Mouse (Mus musculus) splenic B cell, adult 2 months (primary cell): ENCODE results near the gene Cd33.
A peak's percentile ranks its signal among the peaks of the same experiment; 100 is the strongest.

Source experiments
- DNase-seq: peaks from one replicate; pipeline ENCODE4 v3.0.0-alpha.2; 2011; ENCODE audit warnings: low read depth, low spot score
- H3K27me3 ChIP-seq: 2 replicates; pipeline ENCODE4 v1.6.1; 2012; ENCODE audit warnings: mild to moderate bottlenecking, low read length, moderate library complexity, mixed read lengths; ENCODE audit not compliant: control insufficient read depth, poor library complexity, insufficient read depth, severe bottlenecking
- H3K36me3 ChIP-seq: 2 replicates; pipeline ENCODE4 v1.6.1; 2012; ENCODE audit warnings: mild to moderate bottlenecking, low read length, moderate library complexity, mixed read lengths; ENCODE audit not compliant: control insufficient read depth, poor library complexity, insufficient read depth, severe bottlenecking

Cd33 gene

GRCm38 (mm10) chr7:43544225-43544977 is at the start of gene Cd33:
Cd33 (minus strand) TSS chr7:43544428.
- DNase-seq: no peak
- H3K27me3 ChIP-seq: no peaks in the 10 kb centered on the region
- no peaks in the 10 kb centered on the region for H3K36me3 ChIP-seq

GRCm38 (mm10) chr7:43584790-43585189 is 40.6 kb upstream of the Cd33 start:
- Histone ChIP-seq H3K27me3 (no peaks in the 10 kb centered on the region), H3K36me3 (peaks cover 7% of the 10 kb centered on the region)
- DNase-seq: peak; percentile 23

GRCm38 (mm10) chr7:43580526-43580925 is 36.3 kb upstream of the Cd33 start:
- Histone ChIP-seq H3K36me3 (peaks cover 2% of the 10 kb centered on the region), H3K27me3 (no peaks in the 10 kb centered on the region)
- DNase-seq: no peak

- H3K27me3 ChIP-seq: no peaks in the 10 kb centered on the region
- H3K36me3 ChIP-seq: peaks cover 2% of the 10 kb centered on the region; the same call in 1 of the 2 replicates
- DNase-seq: peak; percentile 96
These were observed 35.4 kb upstream of the Cd33 start, which contains the start of gene Zfp719 for GRCm38 (mm10) chr7:43579440-43580171. Zfp719 (plus strand) TSS chr7:43579610.

GRCm38 (mm10) chr7:43571216-43571615 is 27.0 kb upstream of the Cd33 start:
- DNase-seq: no peak
- 0 out of 2 replicates have a peak, but pooled peaks cover 4% of the 10 kb centered on the region for H3K36me3 ChIP-seq
- no peaks in the 10 kb centered on the region for H3K27me3 ChIP-seq

GRCm38 (mm10) chr7:43563300-43563699 is 19.1 kb upstream of the Cd33 start:
- H3K27me3 ChIP-seq: no peaks in the 10 kb centered on the region
- no peak for DNase-seq
- H3K36me3 ChIP-seq: 0 out of 2 replicates have a peak, but pooled peaks cover 4% of the 10 kb centered on the region

GRCm38 (mm10) chr7:43562651-43563070 is 18.4 kb upstream of the Cd33 start:
- 0 out of 2 replicates have a peak, but pooled peaks cover 4% of the 10 kb centered on the region for H3K36me3 ChIP-seq
- DNase-seq: peak; percentile 86

GRCm38 (mm10) chr7:43562006-43562633 is 17.9 kb upstream of the Cd33 start, which contains the start of gene Zfp658:
Zfp658 (plus strand) TSS chr7:43562256.
- no peaks in the 10 kb centered on the region for H3K27me3 ChIP-seq
- peak; percentile 90 for DNase-seq
- no peaks in the 10 kb centered on the region for H3K36me3 ChIP-seq

More at GRCm38 (mm10) chr7:43562651-43563070, 18.4 kb upstream of the Cd33 start:
- H3K27me3 ChIP-seq: no peaks in the 10 kb centered on the region

GRCm38 (mm10) chr7:43556901-43557300 is 12.7 kb upstream of the Cd33 start:
- no peak for DNase-seq
- no peaks in the 10 kb centered on the region for H3K36me3 ChIP-seq
- no peaks in the 10 kb centered on the region for H3K27me3 ChIP-seq

GRCm38 (mm10) chr7:43555351-43555750 is 11.1 kb upstream of the Cd33 start:
- no peaks in the 10 kb centered on the region for H3K36me3 ChIP-seq
- H3K27me3 ChIP-seq: no peaks in the 10 kb centered on the region
- DNase-seq: no peak

- DNase-seq: peak; percentile 21
- no peaks in the 10 kb centered on the region for H3K27me3 ChIP-seq
These were observed 10.3 kb upstream of the Cd33 start for GRCm38 (mm10) chr7:43554550-43554949.

GRCm38 (mm10) chr7:43553153-43553552 is 8.9 kb upstream of the Cd33 start:
- Histone ChIP-seq H3K27me3 (no peaks in the 10 kb centered on the region), H3K36me3 (no peaks in the 10 kb centered on the region)
- peak; percentile 65 for DNase-seq

More at GRCm38 (mm10) chr7:43554550-43554949, 10.3 kb upstream of the Cd33 start:
- no peaks in the 10 kb centered on the region for H3K36me3 ChIP-seq

GRCm38 (mm10) chr7:43548206-43548605 is 4.0 kb upstream of the Cd33 start:
- Histone ChIP-seq H3K36me3 (no peaks in the 10 kb centered on the region), H3K27me3 (no peaks in the 10 kb centered on the region)
- DNase-seq: no peak

GRCm38 (mm10) chr7:43547666-43548065 is 3.4 kb upstream of the Cd33 start:
- no peaks in the 10 kb centered on the region for H3K27me3 ChIP-seq
- no peak for DNase-seq

More at GRCm38 (mm10) chr7:43547666-43548065, 3.4 kb upstream of the Cd33 start:
- H3K36me3 ChIP-seq: no peaks in the 10 kb centered on the region
